Mouse (Mus musculus) megakaryocyte, embryonic 14.5 days (primary cell): ENCODE data around the gene Fgfr2.

Experiments
- FLI1 ChIP-seq: IDR thresholded peaks from 2 replicates; pipeline ENCODE4 v1.6.1; 2012; ENCODE audit warnings: low read length, inconsistent platforms, mixed read lengths
- GATA1 ChIP-seq: IDR thresholded peaks from 3 replicates; pipeline ENCODE4 v1.6.1; 2012; ENCODE audit warnings: mixed read lengths, low read length, inconsistent platforms, borderline replicate concordance

- TF ChIP-seq GATA1 = no peak
- TF ChIP-seq FLI1 = no peak
Observed at GRCm38 (mm10) chr7:131133181-131133580, 1990.0 kb downstream of the Fgfr2 start.
